Mouse (Mus musculus) MEL (cell line): Measurements from ENCODE around the gene Cbr1. TPM values are rescaled to one million over a fixed set of nuclear protein-coding genes. Genes with fewer than 3 reads are reported as not detected.

Source experiments
- DNase-seq: peaks from one replicate; pipeline ENCODE4 v3.0.0; 2011; ENCODE audit warnings: low read depth, low spot score
- H3K27ac ChIP-seq: 2 replicates; pipeline ENCODE4 v1.5.1; 2012; ENCODE audit warnings: low read depth, mild to moderate bottlenecking, control low read depth, low read length, moderate library complexity; ENCODE audit not compliant: control insufficient read depth
- H3K27me3 ChIP-seq, 2 experiments: fragments of 150-350 bp in 1 of 2; sonication (generic) in 1 of 2; 2 replicates each; pipeline ENCODE4 v1.6.1; 2012; ENCODE audit warnings: low read length in 2 of 2, mild to moderate bottlenecking in 2 of 2, improper control_type of control experiment in 1 of 2, moderate library complexity in 1 of 2; ENCODE audit not compliant: insufficient read depth in 2 of 2, control insufficient read depth in 1 of 2
- H3K36me3 ChIP-seq, 2 experiments: 2 replicates each; pipeline ENCODE4 v1.6.1; 2012 to 2014; ENCODE audit warnings: low read length in 2 of 2, improper control_type of control experiment in 1 of 2, inconsistent platforms in 1 of 2, mild to moderate bottlenecking in 1 of 2; ENCODE audit not compliant: insufficient read depth in 2 of 2, control insufficient read depth in 1 of 2
- H3K4me1 ChIP-seq, 2 experiments: fragments of 150-350 bp in 1 of 2; sonication (generic) in 1 of 2; 2 replicates each; pipeline ENCODE4 v1.6.1; 2012; ENCODE audit warnings: low read length in 2 of 2, improper control_type of control experiment in 1 of 2, mild to moderate bottlenecking in 1 of 2; ENCODE audit not compliant: insufficient read depth in 2 of 2, control insufficient read depth in 1 of 2
- H3K4me3 ChIP-seq, 2 experiments: fragments of 150-350 bp in 1 of 2; sonication (generic) in 1 of 2; 2 replicates each; pipeline ENCODE4 v1.5.1; 2012; ENCODE audit warnings: low read depth in 2 of 2, low read length in 2 of 2, mild to moderate bottlenecking in 2 of 2, moderate library complexity in 2 of 2, control low read depth in 1 of 2, improper control_type of control experiment in 1 of 2; ENCODE audit not compliant: control insufficient read depth in 1 of 2, insufficient read depth in 1 of 2
- H3K79me2 ChIP-seq: 2 replicates; pipeline ENCODE4 v1.6.1; 2012; ENCODE audit warnings: mild to moderate bottlenecking, low read length, moderate library complexity; ENCODE audit not compliant: control insufficient read depth, poor library complexity, insufficient read depth
- H3K9ac ChIP-seq: 2 replicates; pipeline ENCODE4 v1.6.1; 2012; ENCODE audit warnings: low read depth, mild to moderate bottlenecking, control low read depth, low read length, moderate library complexity; ENCODE audit not compliant: control insufficient read depth, poor library complexity, severe bottlenecking
- H3K9me3 ChIP-seq: fragments of 150-350 bp; sonication (generic); replicated peaks from 2 replicates; pipeline ENCODE4 v1.6.1; 2012; ENCODE audit warnings: mild to moderate bottlenecking, low read length, improper control_type of control experiment, moderate library complexity; ENCODE audit not compliant: insufficient read depth
- BHLHE40 ChIP-seq: IDR thresholded peaks from 2 replicates; pipeline ENCODE4 v1.6.1; 2012; ENCODE audit warnings: low read depth, mild to moderate bottlenecking, inconsistent platforms, low read length, improper control_type of control experiment, borderline replicate concordance
- CHD2 ChIP-seq: IDR thresholded peaks from 2 replicates; pipeline ENCODE4 v1.6.1; 2011; ENCODE audit warnings: low read length, improper control_type of control experiment
- CTCF ChIP-seq, 3 experiments: IDR thresholded peaks in 2 of 3; conservative IDR thresholded peaks in 1 of 3; 2 replicates each; pipeline ENCODE4 v1.5.1; 2011 to 2012; ENCODE audit warnings: low read length in 3 of 3, low read depth in 2 of 3, mild to moderate bottlenecking in 2 of 3, improper control_type of control experiment in 1 of 3, inconsistent platforms in 1 of 3, mixed read lengths in 1 of 3, moderate library complexity in 1 of 3; ENCODE audit not compliant: control insufficient read depth in 1 of 3, insufficient read depth in 1 of 3, poor library complexity in 1 of 3, severe bottlenecking in 1 of 3
- E2F4 ChIP-seq: IDR thresholded peaks from 2 replicates; pipeline ENCODE4 v1.6.1; 2011; ENCODE audit warnings: low read depth, low read length, improper control_type of control experiment, borderline replicate concordance
- EP300 ChIP-seq, 2 experiments: IDR thresholded peaks; 2 replicates each; pipeline ENCODE4 v1.6.1; 2011; ENCODE audit warnings: improper control_type of control experiment in 2 of 2, low read length in 2 of 2, low read depth in 1 of 2, mild to moderate bottlenecking in 1 of 2
- ETS1 ChIP-seq: IDR thresholded peaks from 2 replicates; pipeline ENCODE4 v1.6.1; 2012; ENCODE audit warnings: low read depth, mild to moderate bottlenecking, inconsistent platforms, low read length, improper control_type of control experiment, moderate library complexity
- GABPA ChIP-seq: IDR thresholded peaks from 2 replicates; pipeline ENCODE4 v1.6.1; 2012; ENCODE audit warnings: low read depth, mild to moderate bottlenecking, inconsistent platforms, low read length, improper control_type of control experiment, moderate library complexity
- GATA1 ChIP-seq: IDR thresholded peaks from 2 replicates; pipeline ENCODE4 v1.6.1; 2011; ENCODE audit warnings: low read depth, low read length, improper control_type of control experiment
- HCFC1 ChIP-seq: IDR thresholded peaks from 2 replicates; pipeline ENCODE4 v1.6.1; 2012; ENCODE audit warnings: low read depth, mild to moderate bottlenecking, inconsistent platforms, low read length, improper control_type of control experiment, moderate library complexity
- MAFK ChIP-seq: IDR thresholded peaks from 2 replicates; pipeline ENCODE4 v1.6.1; 2011; ENCODE audit warnings: low read depth, mild to moderate bottlenecking, low read length, improper control_type of control experiment, borderline replicate concordance
- MYB ChIP-seq: IDR thresholded peaks from 2 replicates; pipeline ENCODE4 v1.6.1; 2011; ENCODE audit warnings: mild to moderate bottlenecking, low read depth, low read length, improper control_type of control experiment
- NRF1 ChIP-seq: IDR thresholded peaks from 2 replicates; pipeline ENCODE4 v1.6.1; 2014; ENCODE audit warnings: low read depth, mild to moderate bottlenecking, inconsistent platforms, low read length, improper control_type of control experiment, moderate library complexity; ENCODE audit not compliant: poor library complexity, insufficient read depth, severe bottlenecking
- POLR2A ChIP-seq, 2 experiments: IDR thresholded peaks; 2 replicates each; pipeline ENCODE4 v1.6.1; 2011 to 2012; ENCODE audit warnings: low read length in 2 of 2, mild to moderate bottlenecking in 2 of 2, control low read depth in 1 of 2, improper control_type of control experiment in 1 of 2, low read depth in 1 of 2, moderate library complexity in 1 of 2; ENCODE audit not compliant: control insufficient read depth in 1 of 2, insufficient read depth in 1 of 2, poor library complexity in 1 of 2
- POLR2AphosphoS5 ChIP-seq: IDR thresholded peaks from 2 replicates; pipeline ENCODE4 v1.6.1; 2012; ENCODE audit warnings: low read depth, borderline replicate concordance, mild to moderate bottlenecking, inconsistent platforms, low read length, moderate library complexity, mixed read lengths
- RAD21 ChIP-seq: IDR thresholded peaks from 2 replicates; pipeline ENCODE4 v1.6.1; 2011; ENCODE audit warnings: mild to moderate bottlenecking, low read depth, low read length, improper control_type of control experiment
- RCOR1 ChIP-seq: IDR thresholded peaks from 2 replicates; pipeline ENCODE4 v1.6.1; 2012; ENCODE audit warnings: low read depth, mild to moderate bottlenecking, inconsistent platforms, low read length, improper control_type of control experiment
- TBP ChIP-seq: IDR thresholded peaks from 2 replicates; pipeline ENCODE4 v1.8.0; 2011; ENCODE audit warnings: low read depth, low read length, improper control_type of control experiment
- USF2 ChIP-seq, 2 experiments: IDR thresholded peaks; 2 replicates each; pipeline ENCODE4 v1.6.1; 2011 to 2012; ENCODE audit warnings: improper control_type of control experiment in 2 of 2, low read length in 2 of 2, borderline replicate concordance in 1 of 2, inconsistent platforms in 1 of 2, low read depth in 1 of 2, mild to moderate bottlenecking in 1 of 2; ENCODE audit not compliant: insufficient read depth in 1 of 2
- ZKSCAN1 ChIP-seq: IDR thresholded peaks from 2 replicates; pipeline ENCODE4 v1.6.1; 2012; ENCODE audit warnings: low read depth, mild to moderate bottlenecking, inconsistent platforms, low read length, improper control_type of control experiment, moderate library complexity
- polyA plus RNA-seq, 2 experiments: library from polyadenylated mRNA; stranded (reverse) in 1 of 2; unstranded in 1 of 2; fragments of >175 nt in 1 of 2; fragments of >200 nt in 1 of 2; gene quantifications; 2 replicates each; pipeline versions ENCODE4 v1.2.1 to v1.2.4; 2012; ENCODE audit warnings: low replicate concordance in 2 of 2, low read depth in 1 of 2; ENCODE audit not compliant: insufficient read length in 2 of 2, insufficient read depth in 1 of 2, missing spikeins in 1 of 2
- total RNA-seq: library from RNA; depleted of rRNA; stranded (reverse); fragments of 300-350 nt; gene quantifications from 2 replicates; pipeline ENCODE4 v1.2.3, GENCODE M21; 2012

Cbr1 gene
- total and polyA plus RNA-seq, 3 experiments = 63.0 to 140 TPM; not detected in 1

GRCm38 (mm10) chr16:93608731-93609130 is 3.1 kb downstream of the Cbr1 start:
- peaks cover 0 to 3% of the 10 kb centered on the region in 2 experiments; a peak in 2 of 4 replicates for H3K4me1 ChIP-seq
- H3K9ac ChIP-seq = no peak overlapping the region
- H3K4me3 ChIP-seq = peak overlapping the region in 1 of 2 experiments; percentile 96; a peak in 1 of 4 replicates
- no peak overlapping the region for H3K27ac ChIP-seq
- H3K27me3 ChIP-seq = no peaks in the 10 kb centered on the region
- DNase-seq = no peak
- TF ChIP-seq HCFC1 = no peak
- no peak for TF ChIP-seq ETS1
- TF ChIP-seq GABPA = no peak
- no peak for TF ChIP-seq POLR2A (IDR thresholded peaks at IDR 0.05; ENCODE audit: control insufficient read depth in 1 of 2, insufficient read depth in 1 of 2, low read depth in 1 of 2, low read length in 2 of 2, poor library complexity in 1 of 2)
- no peak for TF ChIP-seq ZKSCAN1
- TF ChIP-seq TBP = no peak
- TF ChIP-seq POLR2AphosphoS5 = no peak
- TF ChIP-seq CHD2 = no peak
- no peak for TF ChIP-seq MAFK
- no peak for TF ChIP-seq BHLHE40
- no peak for TF ChIP-seq E2F4
- TF ChIP-seq CTCF (IDR thresholded peaks at IDR 0.05 in 2 of 3, conservative IDR thresholded peaks at IDR 0.05 in 1 of 3; ENCODE audit: control insufficient read depth in 1 of 3, insufficient read depth in 1 of 3, low read depth in 2 of 3, low read length in 3 of 3, poor library complexity in 1 of 3, severe bottlenecking in 1 of 3) = no peak
- TF ChIP-seq RAD21 = no peak
- TF ChIP-seq RCOR1 = no peak
- TF ChIP-seq NRF1 = no peak
- TF ChIP-seq USF2 (IDR thresholded peaks at IDR 0.05; ENCODE audit: borderline replicate concordance in 1 of 2, insufficient read depth in 1 of 2, low read depth in 1 of 2, low read length in 2 of 2) = no peak
- TF ChIP-seq MYB = no peak
- no peaks in the 10 kb centered on the region for H3K9me3 ChIP-seq
- peaks cover 0 to 5% of the 10 kb centered on the region in 2 experiments; a peak in 2 of 4 replicates for H3K36me3 ChIP-seq
- H3K79me2 ChIP-seq = peaks cover 7% of the 10 kb centered on the region

- H3K79me2 ChIP-seq = peaks cover 6% of the 10 kb centered on the region
- TF ChIP-seq GATA1 = no peak
- TF ChIP-seq EP300 (IDR thresholded peaks at IDR 0.05; ENCODE audit: low read depth in 1 of 2, low read length in 2 of 2) = no peak
- TF ChIP-seq, all 39 proteins: peak for 0
Observed at GRCm38 (mm10) chr16:93609796-93610195, 4.1 kb downstream of the Cbr1 start.

More at GRCm38 (mm10) chr16:93609796-93610195, 4.1 kb downstream of the Cbr1 start:
- no peak overlapping the region for H3K4me3 ChIP-seq
- no peaks in the 10 kb centered on the region for H3K9me3 ChIP-seq
- H3K36me3 ChIP-seq = peaks cover 0 to 5% of the 10 kb centered on the region in 2 experiments; a peak in 2 of 4 replicates
- H3K4me1 ChIP-seq = no peaks in the 10 kb centered on the region; a peak in 1 of 4 replicates
- DNase-seq = peak; percentile 1
- no peaks in the 10 kb centered on the region for H3K27me3 ChIP-seq
- H3K27ac ChIP-seq = no peak overlapping the region
- no peak overlapping the region for H3K9ac ChIP-seq
